Mouse (Mus musculus) layer of hippocampus, adult 18-20 months (tissue): ENCODE results near the gene Ddx25. TPM values are rescaled to one million over a fixed set of nuclear protein-coding genes. Genes with fewer than 3 reads are reported as not detected.

Experiments
- DNase-seq, 2 experiments: peaks; one replicate each; pipeline ENCODE4 v3.0.0; 2022; ENCODE audit warnings: low spot score in 2 of 2
- total RNA-seq, 2 experiments: library from RNA; stranded (reverse); gene quantifications; 2 replicates each; pipeline ENCODE4 v1.2.3; 2021

The Ddx25 gene
- total RNA-seq, 2 experiments from 2014 or later, result 15.6 to 15.9 TPM

- no peak for DNase-seq
These were observed 62.9 kb downstream of the Ddx25 start for GRCm38 (mm10) chr9:35495471-35495870.

DNA sequence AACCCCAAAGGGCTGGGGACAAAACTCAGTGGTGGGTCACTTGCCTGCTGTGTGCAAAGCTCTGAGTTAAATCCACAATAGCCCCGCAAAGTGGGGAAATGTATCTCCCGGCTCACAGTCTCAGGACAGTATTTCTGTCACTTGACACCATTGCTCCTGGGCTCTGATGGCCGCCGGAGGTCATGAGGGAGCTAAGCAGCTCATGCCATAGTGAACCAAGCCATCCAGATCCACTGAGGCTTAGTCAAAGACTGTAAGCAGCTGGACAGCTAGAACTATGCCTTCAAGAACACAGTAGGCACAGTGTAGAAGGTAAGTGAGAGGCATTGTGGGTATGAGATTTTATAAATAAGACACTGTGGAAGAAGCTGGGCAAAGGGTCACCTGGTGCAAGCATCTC is 63.4 kb downstream of the Ddx25 start:
- DNase-seq, result no peak

DNA sequence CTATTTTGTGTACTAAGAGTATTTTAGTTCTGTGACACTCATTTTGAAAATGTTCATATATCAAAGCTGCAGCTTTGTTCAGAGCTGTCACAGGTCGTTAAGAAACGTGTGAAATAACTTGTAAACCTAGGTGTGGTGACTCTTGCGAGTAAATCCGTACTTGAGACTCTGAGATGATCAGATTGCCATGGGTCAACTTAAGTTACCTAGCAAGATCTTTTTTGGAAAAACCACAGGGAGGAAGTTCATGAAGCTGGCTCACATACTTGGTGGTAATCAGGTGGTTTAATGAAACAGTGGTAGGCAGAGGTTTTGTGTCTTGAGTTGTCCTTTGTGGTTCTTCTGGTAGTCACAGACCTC is 64.6 kb downstream of the Ddx25 start:
- no peak for DNase-seq

DNA sequence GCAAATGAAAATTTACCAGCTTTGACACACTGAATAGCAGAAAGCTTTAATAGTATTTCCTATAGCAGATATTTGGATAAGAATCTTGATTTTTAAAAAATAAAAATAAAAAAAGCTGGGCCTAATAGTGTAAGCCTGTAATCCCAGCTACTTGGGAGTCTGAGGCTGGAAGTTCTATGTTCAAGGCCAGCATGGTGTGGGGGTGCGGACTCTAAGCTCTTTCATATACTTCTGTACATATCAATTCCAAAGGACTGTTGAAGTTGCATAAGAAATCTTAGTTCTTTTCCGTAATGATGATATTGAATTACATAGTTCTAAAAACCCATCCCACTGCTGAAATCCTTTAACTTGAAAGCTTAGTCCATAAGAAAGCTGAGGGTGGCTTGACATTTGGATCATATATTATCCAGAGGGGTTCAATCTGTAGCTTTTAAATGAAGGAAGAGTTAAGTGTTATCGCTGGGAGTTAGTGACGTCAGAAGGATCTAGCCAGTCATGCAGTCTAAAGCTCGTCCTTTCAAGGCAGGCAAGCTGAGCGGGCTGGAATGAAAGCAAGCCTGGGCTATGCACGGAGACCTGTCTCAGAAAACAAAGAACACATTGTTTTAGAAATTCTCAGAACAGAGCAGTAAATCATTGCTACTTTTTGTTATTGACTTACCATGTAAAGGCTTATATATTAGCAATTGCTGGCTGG is 65.1 kb downstream of the Ddx25 start:
- DNase-seq, result no peak

- DNase-seq, result no peak
These were observed 67.0 kb downstream of the Ddx25 start for GRCm38 (mm10) chr9:35491109-35491866.

- DNase-seq, result peak; percentile 35 to 48
These were observed 69.8 kb downstream of the Ddx25 start for GRCm38 (mm10) chr9:35488496-35488895.

Other genes with a start within 250 kb of the Ddx25 start
- 10 to 100 TPM; 11.2 to 11.9 TPM for gene Cdon, start 137.4 kb downstream of the Ddx25 start, total RNA-seq
- not detected for gene Gm1113, start 40.3 kb downstream of the Ddx25 start, total RNA-seq
- gene Pus3, start 67 bp upstream of the Ddx25 start, total RNA-seq, result 10 to 100 TPM; 11.3 to 12.1 TPM
- gene Pate2, start 11.8 kb upstream of the Ddx25 start, total RNA-seq, result 1 to 10 TPM in 1 of 2 experiments, under 1 TPM in 1; 0.58 to 1.5 TPM
- 10 to 100 TPM; 14.8 to 15.3 TPM for gene Hyls1, start 11.9 kb upstream of the Ddx25 start, total RNA-seq
- gene Pate4, start 53.4 kb upstream of the Ddx25 start, total RNA-seq, result not detected
- not detected for gene Pate3, start 89.7 kb upstream of the Ddx25 start, total RNA-seq
- gene Pate1, start 128.9 kb upstream of the Ddx25 start, total RNA-seq, result not detected
- gene Gm17677, start 182.5 kb upstream of the Ddx25 start, total RNA-seq, result not detected
- not detected for gene Gm17727, start 219.6 kb upstream of the Ddx25 start, total RNA-seq
- gene Gm27235, start 231.6 kb upstream of the Ddx25 start, total RNA-seq, result not detected
- not detected for gene D730048I06Rik, start 231.6 kb upstream of the Ddx25 start, total RNA-seq